Mouse (Mus musculus): ENCODE data around the gene Acsl5. TPM values are rescaled to one million over a fixed set of nuclear protein-coding genes. Genes with fewer than 3 reads are reported as not detected.

Gene Acsl5
- polyA plus RNA-seq, 1 experiment = not detected

- H3K27ac ChIP-seq (ENCODE audit: insufficient read depth, low read depth, low read length) = no peak overlapping the region
- 63% methylated on average over 10 of the region's 10 CpGs for WGBS
- no peak for TF ChIP-seq POLR2A (IDR thresholded peaks at IDR 0.05; ENCODE audit: insufficient read depth, low read depth, low read length)
- no peak for TF ChIP-seq CTCF (IDR thresholded peaks at IDR 0.05; ENCODE audit: insufficient read depth, low read depth, low read length)
- no peak overlapping the region for H3K4me3 ChIP-seq (ENCODE audit: insufficient read depth, low read depth, low read length)
- H3K4me1 ChIP-seq (ENCODE audit: control insufficient read depth, insufficient read depth, low read length) = peaks cover 5% of the 10 kb centered on the region
Measured at GRCm38 (mm10) chr19:55231081-55231480, 20.7 kb upstream of the Acsl5 start.

- H3K27ac ChIP-seq (ENCODE audit: insufficient read depth, low read depth, low read length) = no peak overlapping the region
- no peak overlapping the region for H3K4me3 ChIP-seq (ENCODE audit: insufficient read depth, low read depth, low read length)
- no peak for TF ChIP-seq POLR2A (IDR thresholded peaks at IDR 0.05; ENCODE audit: insufficient read depth, low read depth, low read length)
- no peak for TF ChIP-seq CTCF (IDR thresholded peaks at IDR 0.05; ENCODE audit: insufficient read depth, low read depth, low read length)
- WGBS = 80% methylated on average over 8 of the region's 8 CpGs
- peaks cover 5% of the 10 kb centered on the region for H3K4me1 ChIP-seq (ENCODE audit: control insufficient read depth, insufficient read depth, low read length)
Measured at GRCm38 (mm10) chr19:55232136-55232535, 19.6 kb upstream of the Acsl5 start.

- 48% methylated on average over 2 of the region's 2 CpGs for WGBS
- TF ChIP-seq POLR2A (IDR thresholded peaks at IDR 0.05; ENCODE audit: insufficient read depth, low read depth, low read length) = no peak
- no peak for TF ChIP-seq CTCF (IDR thresholded peaks at IDR 0.05; ENCODE audit: insufficient read depth, low read depth, low read length)
Measured at GRCm38 (mm10) chr19:55236026-55236425, 15.7 kb upstream of the Acsl5 start.

GRCm38 (mm10) chr19:55236564-55236963 lies 15.2 kb upstream of the Acsl5 start:
- WGBS = 81% methylated on average over 5 of the region's 5 CpGs
- no peak overlapping the region for H3K27ac ChIP-seq (ENCODE audit: insufficient read depth, low read depth, low read length)

More at GRCm38 (mm10) chr19:55236026-55236425, 15.7 kb upstream of the Acsl5 start:
- Histone ChIP-seq H3K27ac (ENCODE audit: insufficient read depth, low read depth, low read length) (no peak overlapping the region), H3K4me3 (ENCODE audit: insufficient read depth, low read depth, low read length) (no peak overlapping the region), H3K4me1 (ENCODE audit: control insufficient read depth, insufficient read depth, low read length) (peaks cover 2% of the 10 kb centered on the region)

GRCm38 (mm10) chr19:55239766-55240426 lies 11.8 kb upstream of the Acsl5 start:
- H3K27ac ChIP-seq (ENCODE audit: insufficient read depth, low read depth, low read length) = no peak overlapping the region
- 71% methylated on average over 6 of the region's 6 CpGs for WGBS
- TF ChIP-seq POLR2A (IDR thresholded peaks at IDR 0.05; ENCODE audit: insufficient read depth, low read depth, low read length) = no peak
- TF ChIP-seq CTCF (IDR thresholded peaks at IDR 0.05; ENCODE audit: insufficient read depth, low read depth, low read length) = no peak

More at GRCm38 (mm10) chr19:55236564-55236963, 15.2 kb upstream of the Acsl5 start:
- TF ChIP-seq CTCF (IDR thresholded peaks at IDR 0.05; ENCODE audit: insufficient read depth, low read depth, low read length) (no peak), POLR2A (IDR thresholded peaks at IDR 0.05; ENCODE audit: insufficient read depth, low read depth, low read length) (no peak)
- Histone ChIP-seq H3K4me3 (ENCODE audit: insufficient read depth, low read depth, low read length) (no peak overlapping the region), H3K4me1 (ENCODE audit: control insufficient read depth, insufficient read depth, low read length) (no peaks in the 10 kb centered on the region)

GRCm38 (mm10) chr19:55241186-55241645 lies 10.5 kb upstream of the Acsl5 start, which contains the start of gene Gucy2g:
Gene Gucy2g, minus strand, starts transcription at chr19:55241236.
- no peak within 1 kb of the TSS for H3K4me3 ChIP-seq (ENCODE audit: insufficient read depth, low read depth, low read length)
- H3K4me1 ChIP-seq (ENCODE audit: control insufficient read depth, insufficient read depth, low read length) = peaks cover 8% of the 10 kb centered on the region
- H3K27ac ChIP-seq (ENCODE audit: insufficient read depth, low read depth, low read length) = no peak within 1 kb of the TSS
- WGBS = 75% methylated on average over 6 of the region's 6 CpGs
- TF ChIP-seq POLR2A (IDR thresholded peaks at IDR 0.05; ENCODE audit: insufficient read depth, low read depth, low read length) = no peak
- no peak for TF ChIP-seq CTCF (IDR thresholded peaks at IDR 0.05; ENCODE audit: insufficient read depth, low read depth, low read length)

More at GRCm38 (mm10) chr19:55239766-55240426, 11.8 kb upstream of the Acsl5 start:
- no peak overlapping the region for H3K4me3 ChIP-seq (ENCODE audit: insufficient read depth, low read depth, low read length)
- peaks cover 4% of the 10 kb centered on the region for H3K4me1 ChIP-seq (ENCODE audit: control insufficient read depth, insufficient read depth, low read length)

GRCm38 (mm10) chr19:55244791-55245231 lies 6.9 kb upstream of the Acsl5 start:
- WGBS = 14% methylated on average over 7 of the region's 7 CpGs
- Histone ChIP-seq H3K4me1 (ENCODE audit: control insufficient read depth, insufficient read depth, low read length) (peaks cover 8% of the 10 kb centered on the region), H3K4me3 (ENCODE audit: insufficient read depth, low read depth, low read length) (no peak overlapping the region), H3K27ac (ENCODE audit: insufficient read depth, low read depth, low read length) (0 out of 2 replicates have a peak overlapping the region, but pooled peaks have one; percentile 29)
- TF ChIP-seq POLR2A (IDR thresholded peaks at IDR 0.05; ENCODE audit: insufficient read depth, low read depth, low read length) (no peak), CTCF (IDR thresholded peaks at IDR 0.05; ENCODE audit: insufficient read depth, low read depth, low read length) (no peak)

- WGBS = 91% methylated on average over 5 of the region's 5 CpGs
- H3K27ac ChIP-seq (ENCODE audit: insufficient read depth, low read depth, low read length) = no peak overlapping the region
- H3K4me3 ChIP-seq (ENCODE audit: insufficient read depth, low read depth, low read length) = no peak overlapping the region
- H3K4me1 ChIP-seq (ENCODE audit: control insufficient read depth, insufficient read depth, low read length) = peaks cover 8% of the 10 kb centered on the region
- no peak for TF ChIP-seq POLR2A (IDR thresholded peaks at IDR 0.05; ENCODE audit: insufficient read depth, low read depth, low read length)
- TF ChIP-seq CTCF (IDR thresholded peaks at IDR 0.05; ENCODE audit: insufficient read depth, low read depth, low read length) = no peak
Measured at GRCm38 (mm10) chr19:55247563-55247962, 4.2 kb upstream of the Acsl5 start.

GRCm38 (mm10) chr19:55247991-55248520 lies 3.7 kb upstream of the Acsl5 start:
- no peak overlapping the region for H3K4me3 ChIP-seq (ENCODE audit: insufficient read depth, low read depth, low read length)
- H3K4me1 ChIP-seq (ENCODE audit: control insufficient read depth, insufficient read depth, low read length) = peaks cover 9% of the 10 kb centered on the region
- WGBS = 82% methylated on average over 9 of the region's 9 CpGs
- no peak overlapping the region for H3K27ac ChIP-seq (ENCODE audit: insufficient read depth, low read depth, low read length)
- TF ChIP-seq CTCF (IDR thresholded peaks at IDR 0.05; ENCODE audit: insufficient read depth, low read depth, low read length) (no peak), POLR2A (IDR thresholded peaks at IDR 0.05; ENCODE audit: insufficient read depth, low read depth, low read length) (no peak)
